Mouse (Mus musculus) thymus, adult 2 months (tissue): ENCODE results near the gene 4931429L15Rik. TPM values are rescaled to one million over a fixed set of nuclear protein-coding genes. Genes with fewer than 3 reads are reported as not detected.

Source experiments
- DNase-seq: peaks from one replicate; pipeline ENCODE4 v3.0.0; 2021
- H3K27ac ChIP-seq: fragments of 200-500 bp; 2 replicates; pipeline ENCODE4 v1.5.1; 2012; ENCODE audit warnings: low read length, control low read depth; ENCODE audit not compliant: control insufficient read depth, insufficient read depth
- H3K27me3 ChIP-seq: fragments of 200-500 bp; 2 replicates; pipeline ENCODE4 v1.6.1; 2012; ENCODE audit warnings: mild to moderate bottlenecking, low read length, moderate library complexity, mixed read lengths; ENCODE audit not compliant: control insufficient read depth, insufficient read depth
- H3K36me3 ChIP-seq: fragments of 200-500 bp; 2 replicates; pipeline ENCODE4 v1.6.1; 2012; ENCODE audit warnings: mild to moderate bottlenecking, low read length, moderate library complexity; ENCODE audit not compliant: control insufficient read depth, insufficient read depth
- H3K4me1 ChIP-seq: fragments of 200-500 bp; replicated peaks from 2 replicates; pipeline ENCODE4 v1.6.1; 2012; ENCODE audit warnings: low read length; ENCODE audit not compliant: control insufficient read depth, insufficient read depth
- H3K4me3 ChIP-seq: fragments of 200-500 bp; 2 replicates; pipeline ENCODE4 v1.5.1; 2012; ENCODE audit warnings: mild to moderate bottlenecking, low read length, control low read depth, moderate library complexity; ENCODE audit not compliant: control insufficient read depth, insufficient read depth
- CTCF ChIP-seq: fragments of 200-500 bp; IDR thresholded peaks from 2 replicates; pipeline ENCODE4 v1.5.1; 2012; ENCODE audit warnings: mild to moderate bottlenecking, control low read depth, low read length, moderate library complexity, borderline replicate concordance; ENCODE audit not compliant: control insufficient read depth, poor library complexity, insufficient read depth; ENCODE audit errors: extremely low read depth
- POLR2A ChIP-seq: fragments of 200-500 bp; IDR thresholded peaks from 2 replicates; pipeline ENCODE4 v1.6.1; 2012; ENCODE audit warnings: mild to moderate bottlenecking, low read length, control low read depth, moderate library complexity; ENCODE audit not compliant: control insufficient read depth, poor library complexity, insufficient read depth; ENCODE audit errors: extremely low read depth
- WGBS: fragments of 180-500 bp; shearing (Covaris S2); methylation state at CpG from one replicate; pipeline ENCODE4 v1.1.7; 2018; 5-methylcytosine and 5-hydroxymethylcytosine counted together
- polyA plus RNA-seq: library from polyadenylated mRNA; depleted of rRNA; stranded (reverse); fragments of >200 nt; gene quantifications from 2 replicates; pipeline ENCODE4 v1.2.3, GENCODE M21; 2012

Gene 4931429L15Rik
- polyA plus RNA-seq, 1 experiment = 0.07 TPM

DNA sequence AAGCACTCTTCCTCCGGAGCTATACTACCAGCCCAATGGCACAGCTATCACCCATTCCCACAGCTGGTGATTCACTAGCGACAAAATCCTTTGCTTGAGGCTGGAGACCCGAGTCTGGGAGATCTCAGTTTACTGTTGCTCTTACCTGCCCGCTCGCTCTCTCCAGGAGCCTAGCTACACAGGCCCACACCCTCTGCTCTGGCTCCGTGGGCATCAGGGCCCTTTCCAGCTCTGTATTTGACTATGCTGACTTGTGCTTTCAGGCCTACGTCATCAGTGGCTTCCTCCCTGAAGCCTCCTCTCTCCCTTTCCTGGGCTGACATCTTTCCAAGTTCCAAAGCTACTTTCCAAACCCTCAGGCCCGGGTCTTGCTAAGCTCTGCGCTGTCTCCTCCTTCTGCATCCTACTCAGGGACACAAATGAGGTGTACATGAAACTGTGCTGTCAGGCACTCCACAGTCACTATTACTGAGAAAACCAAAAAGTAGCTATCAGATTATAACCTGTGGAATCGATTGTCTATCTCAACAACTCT is 15.7 kb upstream of the 4931429L15Rik start:
- Histone ChIP-seq H3K27ac (no peak overlapping the region), H3K27me3 (no peaks in the 10 kb centered on the region; the same call in 1 of the 2 replicates), H3K4me3 (no peak overlapping the region), H3K36me3 (no peaks in the 10 kb centered on the region), H3K4me1 (no peaks in the 10 kb centered on the region)
- no peak for DNase-seq
- 84% methylated on average over 10 of the region's 10 CpGs for WGBS
- TF ChIP-seq CTCF (no peak), POLR2A (no peak)

DNA sequence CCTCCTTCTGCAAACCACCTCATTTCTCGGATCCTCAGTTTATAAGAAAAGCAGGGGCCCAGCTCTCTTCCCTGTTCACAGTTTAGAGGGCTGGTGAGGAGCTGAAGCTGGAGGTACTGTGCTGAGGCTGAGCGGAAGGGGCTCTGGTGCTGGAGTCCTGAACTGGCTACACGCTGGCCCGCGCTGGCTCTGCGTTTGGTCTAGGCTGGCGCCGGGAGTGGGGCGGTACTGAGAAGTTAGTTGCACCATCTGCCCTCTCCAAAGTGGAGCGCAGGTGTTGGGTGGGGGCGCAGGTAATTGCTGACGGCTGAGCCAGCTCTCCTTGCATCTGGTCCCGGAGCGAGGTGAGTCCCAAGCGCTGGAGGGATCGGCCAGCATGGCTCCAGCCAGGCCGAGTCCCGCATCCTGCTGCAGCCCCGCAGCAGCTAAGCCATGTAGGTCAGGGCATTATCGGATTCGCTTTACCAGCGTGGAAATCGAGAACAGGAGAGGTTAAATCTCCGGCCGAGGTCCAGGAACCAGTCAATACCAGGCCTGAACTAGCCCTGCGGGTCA is 14.8 kb upstream of the 4931429L15Rik start:
- Histone ChIP-seq H3K27ac (no peak overlapping the region), H3K4me3 (no peak overlapping the region), H3K4me1 (no peaks in the 10 kb centered on the region), H3K36me3 (no peaks in the 10 kb centered on the region), H3K27me3 (no peaks in the 10 kb centered on the region; the same call in 1 of the 2 replicates)
- WGBS = 57% methylated on average over 26 of the region's 26 CpGs
- DNase-seq = no peak
- no peak for TF ChIP-seq CTCF
- no peak for TF ChIP-seq POLR2A

DNA sequence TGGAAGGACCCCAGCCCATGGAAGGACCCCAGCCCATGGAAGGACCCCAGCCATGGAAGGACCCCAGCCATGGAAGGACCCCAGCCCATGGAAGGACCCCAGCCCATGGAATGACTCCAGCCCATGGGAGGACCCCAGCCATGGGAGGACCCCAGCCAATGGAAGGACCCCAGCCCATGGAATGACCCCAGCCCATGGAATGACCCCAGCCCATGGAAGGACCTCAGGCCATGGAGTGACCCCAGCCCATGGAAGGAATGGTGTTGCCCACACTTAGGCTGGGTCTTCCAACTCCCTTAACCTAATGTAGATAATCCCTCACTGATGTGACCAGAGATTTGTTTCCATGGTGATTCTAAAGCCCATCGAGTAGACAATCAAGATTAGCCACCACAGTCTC is 11.5 kb upstream of the 4931429L15Rik start:
- no peak overlapping the region for H3K27ac ChIP-seq
- DNase-seq = no peak
- TF ChIP-seq POLR2A (no peak), CTCF (no peak)
- no peaks in the 10 kb centered on the region for H3K36me3 ChIP-seq
- H3K4me1 ChIP-seq = no peaks in the 10 kb centered on the region
- WGBS = 88% methylated on average over 1 of the region's 1 CpGs
- no peaks in the 10 kb centered on the region; the same call in 1 of the 2 replicates for H3K27me3 ChIP-seq
- no peak overlapping the region for H3K4me3 ChIP-seq

DNA sequence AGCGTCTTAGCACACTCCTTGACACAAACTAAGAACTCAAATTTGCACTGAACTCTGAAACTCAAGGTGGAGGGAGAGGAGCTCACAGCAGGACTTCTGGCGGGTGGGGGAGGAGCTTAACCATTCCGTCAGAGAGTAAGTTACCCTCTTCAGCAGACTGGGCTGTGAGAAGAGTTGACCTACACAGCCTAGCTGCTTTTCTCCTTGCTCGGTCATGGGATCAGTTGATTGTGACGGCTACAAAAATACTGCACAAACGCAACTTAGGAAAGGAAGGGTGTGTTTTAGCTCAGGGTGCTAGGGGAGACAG is 10.8 kb upstream of the 4931429L15Rik start:
- Histone ChIP-seq H3K36me3 (no peaks in the 10 kb centered on the region), H3K4me1 (no peaks in the 10 kb centered on the region), H3K4me3 (no peak overlapping the region), H3K27ac (no peak overlapping the region), H3K27me3 (no peaks in the 10 kb centered on the region; the same call in 1 of the 2 replicates)
- TF ChIP-seq CTCF = no peak
- TF ChIP-seq POLR2A = no peak
- no peak for DNase-seq
- WGBS = 66% methylated on average over 6 of the region's 6 CpGs

DNA sequence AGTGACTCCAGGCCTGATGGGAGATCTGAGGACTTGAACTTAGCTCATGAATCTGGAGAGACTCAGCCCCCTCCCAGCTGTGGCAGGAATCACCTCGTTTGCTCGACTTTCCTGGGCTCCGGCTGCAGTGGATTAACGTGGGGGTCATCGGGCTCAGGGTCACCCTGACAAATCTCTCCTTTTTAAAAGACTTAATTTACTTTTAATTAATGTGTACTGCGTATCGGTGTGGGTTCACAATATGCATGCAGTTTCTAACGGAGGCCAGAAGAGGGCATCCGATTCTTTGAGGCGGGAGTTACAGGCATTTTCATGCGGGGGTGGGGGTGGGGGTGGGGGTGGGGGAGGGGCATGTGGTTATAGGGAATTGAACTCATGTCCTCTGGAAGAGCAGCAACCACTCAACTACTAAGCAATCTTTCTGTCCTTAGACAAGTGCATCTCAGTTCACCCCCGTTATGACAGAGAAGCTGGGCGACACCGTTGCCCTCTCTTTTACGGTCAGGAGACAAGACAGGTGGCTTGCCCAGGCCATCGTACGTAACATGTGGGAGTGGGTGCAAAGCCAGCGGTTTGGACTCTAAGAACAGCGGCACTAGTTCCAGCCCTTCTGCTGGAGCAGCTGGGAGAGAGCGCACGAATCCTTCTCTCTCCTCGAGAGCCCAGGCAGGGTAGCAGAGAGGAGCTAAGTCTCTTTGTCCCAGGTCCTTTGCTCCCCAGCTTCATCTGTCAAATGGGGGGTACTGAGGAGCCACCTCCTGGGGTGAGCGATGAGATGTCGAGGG is 10.2 kb upstream of the 4931429L15Rik start:
- Histone ChIP-seq H3K4me3 (no peak overlapping the region), H3K27me3 (no peaks in the 10 kb centered on the region; the same call in 1 of the 2 replicates), H3K4me1 (no peaks in the 10 kb centered on the region), H3K36me3 (no peaks in the 10 kb centered on the region), H3K27ac (no peak overlapping the region)
- WGBS = 45% methylated on average over 24 of the region's 24 CpGs
- DNase-seq = no peak
- no peak for TF ChIP-seq POLR2A
- no peak for TF ChIP-seq CTCF

DNA sequence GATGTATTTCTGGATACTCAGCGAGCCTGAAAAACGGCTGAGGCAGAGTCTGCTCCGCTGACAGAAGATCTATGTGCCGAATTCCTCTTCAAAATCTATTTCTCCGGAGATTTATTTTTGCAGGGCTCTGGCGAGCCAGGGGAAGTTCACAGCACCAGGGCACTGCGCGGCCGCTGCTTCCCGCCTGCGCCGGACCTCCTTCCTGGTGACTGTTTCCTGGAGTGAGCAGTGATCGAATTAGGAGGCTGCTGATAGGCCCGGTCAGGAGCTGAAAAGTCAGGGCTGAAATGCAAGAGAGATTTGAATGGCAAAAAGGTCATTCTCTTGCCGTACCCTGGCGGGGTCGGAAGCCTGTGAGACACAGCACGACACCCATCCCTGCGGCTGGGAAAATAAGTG is 9.5 kb upstream of the 4931429L15Rik start:
- WGBS = 10% methylated on average over 19 of the region's 19 CpGs
- Histone ChIP-seq H3K4me1 (no peaks in the 10 kb centered on the region), H3K27ac (no peak overlapping the region; the same call in 1 of the 2 replicates), H3K4me3 (no peak overlapping the region), H3K36me3 (no peaks in the 10 kb centered on the region), H3K27me3 (no peaks in the 10 kb centered on the region; the same call in 1 of the 2 replicates)
- no peak for DNase-seq
- no peak for TF ChIP-seq CTCF
- no peak for TF ChIP-seq POLR2A
